Mouse (Mus musculus): ENCODE measurements around the gene Trmt10c. TPM values are rescaled to one million over a fixed set of nuclear protein-coding genes. Genes with fewer than 3 reads are reported as not detected.
"Not testable (repeated sequence)": the region's sequence is repeated elsewhere in the genome, so short reads cannot be mapped to it uniquely, and the experiment has no call there.

The Trmt10c gene
- total RNA-seq, 2 experiments from 2014 or later: 9.3 to 10.0 TPM

DNA sequence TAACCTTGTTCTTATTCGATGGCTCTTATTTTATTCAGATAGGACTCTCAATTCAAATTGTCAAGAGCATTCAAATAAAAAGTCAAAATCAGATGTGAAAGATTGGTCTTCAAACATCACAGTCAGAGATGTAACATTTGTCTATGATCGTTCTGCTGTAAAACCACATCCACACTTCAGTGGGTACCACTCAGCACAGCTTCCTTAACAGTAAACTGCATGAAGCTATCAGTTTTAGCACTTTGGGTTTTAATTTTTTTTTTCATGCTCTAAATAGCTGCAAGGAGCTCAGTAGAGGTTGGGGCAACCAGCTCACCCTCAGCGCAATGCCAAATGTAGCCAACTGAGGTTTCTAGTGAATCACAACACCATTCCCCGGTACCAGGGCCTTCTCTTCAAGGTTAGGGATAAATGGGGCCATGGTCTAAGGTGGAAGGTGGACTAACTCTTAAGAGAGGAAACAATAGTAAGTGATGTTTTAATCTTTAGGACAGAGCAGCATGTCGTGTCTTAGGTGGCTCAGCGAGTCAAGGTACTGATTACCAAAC, 31.0 kb upstream of the Trmt10c start:
- Histone ChIP-seq H3K4me3 (no peak overlapping the region), H3K27ac (no peak overlapping the region)
- DNase-seq (ENCODE audit: low spot score in 2 of 2): no peak
- TF ChIP-seq CTCF (conservative IDR thresholded peaks at IDR 0.05): no peak

DNA sequence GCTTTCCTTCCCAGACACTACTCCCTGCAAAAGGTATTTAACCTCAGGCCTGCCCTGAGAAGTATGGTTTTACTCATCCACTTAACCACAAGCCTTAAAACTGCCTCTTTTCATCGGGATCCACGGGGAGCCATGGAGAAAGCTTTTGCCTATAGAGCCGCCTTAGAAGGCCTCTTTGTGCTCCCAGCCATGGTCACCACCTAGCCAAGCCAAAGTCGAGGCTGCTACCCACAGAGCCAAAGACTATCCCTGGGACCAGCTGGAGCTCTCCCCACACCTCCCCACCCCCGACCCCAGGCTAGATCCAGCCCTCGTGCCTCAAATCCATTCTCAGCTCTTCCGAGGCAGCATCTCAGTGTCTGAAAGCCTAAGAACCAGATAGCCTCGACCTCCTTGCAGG, 28.5 kb upstream of the Trmt10c start:
- Histone ChIP-seq H3K27ac (no peak overlapping the region), H3K4me3 (no peak overlapping the region)
- DNase-seq (ENCODE audit: low spot score in 2 of 2): no peak
- no peak for TF ChIP-seq CTCF (conservative IDR thresholded peaks at IDR 0.05)

DNA sequence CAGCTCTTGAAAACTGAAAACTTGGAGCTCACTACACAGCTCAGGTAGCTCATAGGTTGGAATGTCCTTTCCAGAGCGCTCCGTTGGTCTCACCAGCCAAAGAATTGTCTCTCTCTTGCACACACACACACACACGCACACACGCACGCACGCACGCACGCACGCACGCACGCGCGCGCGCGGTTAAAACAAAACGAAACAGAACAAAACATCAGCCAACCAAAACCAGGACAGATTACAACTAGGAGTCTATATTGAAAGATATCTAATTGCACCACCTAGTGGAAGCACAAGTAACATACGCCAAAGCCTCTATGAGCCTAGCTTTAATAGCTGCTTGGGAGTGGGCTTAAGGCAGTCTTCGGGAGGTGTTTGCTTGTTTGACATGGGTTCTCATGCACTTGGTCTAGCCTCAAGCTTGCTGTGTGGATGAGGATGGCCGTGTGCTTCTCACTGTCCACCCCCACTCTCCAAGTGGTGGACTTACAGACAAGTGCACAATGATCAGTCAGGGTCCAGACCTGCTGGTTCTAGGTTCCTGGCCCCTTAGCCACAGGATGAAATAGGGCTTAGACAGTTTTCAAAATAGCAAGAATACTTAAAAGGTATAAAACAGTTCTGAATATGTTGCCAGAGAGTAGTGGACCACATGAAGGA, 26.8 kb upstream of the Trmt10c start:
- Histone ChIP-seq H3K4me3 (peak overlapping the region; percentile 46; the same call in 1 of the 2 replicates), H3K27ac (peak overlapping the region; percentile 76; the same call in 1 of the 2 replicates)
- peak; percentile 57 to 65 for DNase-seq (ENCODE audit: low spot score in 2 of 2)
- TF ChIP-seq CTCF (conservative IDR thresholded peaks at IDR 0.05): peak; percentile 79

DNA sequence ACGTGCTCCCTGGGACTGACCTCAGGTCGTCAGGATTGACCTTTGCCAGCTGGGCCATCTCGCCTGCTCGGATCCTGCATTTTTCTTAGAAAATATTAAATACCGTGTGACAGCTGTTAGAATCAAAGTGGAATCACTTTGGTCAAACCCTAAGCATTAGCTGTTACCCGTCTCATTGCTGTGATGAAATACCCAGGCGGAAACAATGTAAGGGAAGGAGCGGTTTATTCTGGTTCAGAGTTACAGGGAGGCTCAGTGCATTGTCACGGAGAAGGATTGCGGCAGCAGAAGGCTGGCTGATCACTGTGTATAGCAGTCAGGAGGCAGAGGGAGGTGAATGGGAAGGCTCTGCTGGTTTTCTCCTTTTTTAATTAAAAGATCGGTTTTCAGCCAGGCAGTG, 25.4 kb upstream of the Trmt10c start:
- Histone ChIP-seq H3K4me3 (no peak overlapping the region), H3K27ac (no peak overlapping the region)
- TF ChIP-seq CTCF (conservative IDR thresholded peaks at IDR 0.05): no peak
- no peak for DNase-seq (ENCODE audit: low spot score in 2 of 2)

DNA sequence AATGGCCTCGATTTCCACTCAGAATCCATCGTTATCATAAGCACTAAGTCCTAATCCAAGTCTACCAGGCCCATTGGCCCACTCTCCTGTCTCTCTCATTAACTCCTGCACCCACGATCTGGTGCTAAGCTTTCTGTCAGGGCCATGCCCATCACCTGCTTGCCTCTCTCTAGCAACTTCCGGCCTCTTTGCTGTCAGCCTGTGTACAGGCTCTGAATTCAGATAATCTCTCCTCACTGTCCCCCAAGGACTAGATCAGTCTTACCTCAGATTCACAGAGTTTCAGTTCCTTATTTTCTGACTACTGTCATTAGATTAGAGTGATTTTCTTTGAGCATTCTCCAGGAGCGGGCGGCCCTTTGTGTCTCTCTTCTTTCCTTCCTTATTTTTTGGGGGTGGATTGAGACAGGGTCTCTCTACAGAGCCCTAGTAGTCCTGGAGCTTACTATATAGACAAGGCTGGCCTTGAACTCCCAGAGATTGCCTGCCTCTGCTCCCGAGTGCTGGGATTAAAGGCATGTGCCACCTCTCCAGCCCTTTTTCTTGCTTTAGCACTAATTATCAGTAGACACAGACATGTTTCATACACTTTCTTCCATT, 24.5 kb upstream of the Trmt10c start:
- TF ChIP-seq CTCF (conservative IDR thresholded peaks at IDR 0.05): no peak
- no peak for DNase-seq (ENCODE audit: low spot score in 2 of 2)
- Histone ChIP-seq H3K27ac (no peak overlapping the region), H3K4me3 (no peak overlapping the region)

DNA sequence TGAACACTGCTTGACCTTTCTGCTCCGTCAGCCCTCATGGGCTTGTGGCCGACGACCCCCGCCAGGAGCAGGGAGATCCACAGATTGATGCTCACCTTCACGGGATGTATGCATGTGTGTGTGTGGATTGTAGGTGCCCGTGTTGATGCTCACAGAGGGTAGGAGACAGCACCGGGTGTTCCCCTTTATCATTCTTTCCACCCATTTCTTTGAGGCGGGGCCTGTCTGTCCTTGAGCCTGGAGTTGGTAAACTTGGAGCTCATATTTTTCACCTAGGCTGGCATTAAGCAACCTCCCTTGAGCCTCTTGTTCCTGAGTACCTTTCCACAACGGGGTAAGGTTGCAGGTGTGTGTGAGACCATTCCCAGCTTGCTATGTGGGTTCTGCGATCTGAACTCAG, 20.5 kb upstream of the Trmt10c start:
- no peak for DNase-seq (ENCODE audit: low spot score in 2 of 2)
- no peak overlapping the region for H3K4me3 ChIP-seq
- no peak for TF ChIP-seq CTCF (conservative IDR thresholded peaks at IDR 0.05)
- H3K27ac ChIP-seq: no peak overlapping the region

DNA sequence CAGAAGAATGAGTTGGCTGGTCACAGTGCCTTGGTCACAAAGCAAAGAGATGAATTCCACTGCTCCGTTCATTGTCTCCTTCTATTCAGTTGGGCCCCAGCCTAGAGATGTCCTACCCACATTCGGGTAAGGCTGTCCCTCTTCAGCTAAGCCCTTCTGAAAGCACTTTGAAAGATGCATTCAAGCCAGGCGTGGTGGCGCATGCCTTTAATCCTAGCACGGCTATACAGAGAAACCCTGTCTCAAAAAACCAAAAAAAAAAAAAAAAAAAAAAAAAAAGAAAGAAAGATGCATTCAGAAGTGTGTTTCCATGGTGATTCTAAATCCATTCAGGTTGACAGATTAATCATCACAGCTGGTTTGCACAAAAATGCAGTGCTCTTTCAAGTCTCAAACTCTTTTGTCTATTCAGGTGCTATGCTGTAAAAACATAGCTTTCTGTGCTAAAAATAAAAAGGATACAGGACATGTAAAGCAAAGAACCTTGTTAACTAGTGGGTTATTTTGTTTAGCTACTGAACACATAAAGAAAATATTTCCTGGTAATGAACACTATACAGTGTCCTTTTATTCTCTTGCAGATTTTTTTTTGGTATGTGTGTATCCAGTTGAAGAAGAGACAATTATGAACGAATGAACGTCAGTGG, 19.4 kb upstream of the Trmt10c start:
- Histone ChIP-seq H3K27ac (no peak overlapping the region), H3K4me3 (no peak overlapping the region)
- DNase-seq (ENCODE audit: low spot score in 2 of 2): no peak
- TF ChIP-seq CTCF (conservative IDR thresholded peaks at IDR 0.05): no peak

DNA sequence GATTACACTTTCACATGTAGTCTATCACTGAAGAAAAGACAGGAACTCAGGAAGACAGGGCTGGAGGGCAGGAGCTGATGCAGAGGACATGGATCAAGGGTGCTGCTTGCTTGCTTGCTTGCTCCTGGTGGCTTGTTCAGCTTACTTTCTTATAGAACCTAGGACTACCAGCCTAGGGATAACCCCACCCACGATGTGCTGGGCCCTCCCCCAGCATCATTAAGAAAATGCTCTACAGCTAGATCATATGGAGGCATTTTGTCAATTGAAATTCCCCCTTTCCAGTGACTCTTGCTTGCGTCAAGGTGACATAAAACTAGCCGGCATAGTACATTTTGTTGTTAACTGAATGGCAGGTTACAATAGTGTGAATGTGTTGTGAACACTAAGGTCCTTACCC, 18.3 kb upstream of the Trmt10c start:
- Histone ChIP-seq H3K4me3 (no peak overlapping the region), H3K27ac (no peak overlapping the region)
- no peak for TF ChIP-seq CTCF (conservative IDR thresholded peaks at IDR 0.05)
- no peak for DNase-seq (ENCODE audit: low spot score in 2 of 2)

DNA sequence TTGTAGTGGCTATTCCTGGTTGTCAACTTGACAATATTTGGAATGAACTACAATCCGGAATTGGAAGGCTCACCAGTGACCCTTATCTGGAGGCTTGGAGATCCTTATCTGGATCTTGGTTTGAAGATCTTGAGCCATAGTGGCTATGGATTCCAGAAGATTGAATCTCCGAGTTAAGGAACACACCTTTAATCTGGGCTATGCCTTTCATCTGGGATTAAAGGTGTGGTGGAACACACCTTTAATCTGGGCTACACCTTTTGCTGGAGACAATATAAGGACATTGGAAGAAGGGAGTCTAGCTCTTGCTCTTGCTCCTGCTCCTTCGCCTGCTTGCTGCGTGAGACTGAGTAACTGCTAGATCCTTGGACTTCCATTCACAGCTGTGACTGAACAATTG, 10.4 kb upstream of the Trmt10c start, which contains the start of gene Senp7:
Senp7 (plus strand) TSS at position 301 of the 400 bp plus-strand sequence.
- Histone ChIP-seq H3K27ac (peak within 1 kb of the TSS; percentile 61; the same call in 1 of the 2 replicates), H3K4me3 (peak within 1 kb of the TSS; percentile 30; the same call in 1 of the 2 replicates)
- DNase-seq (ENCODE audit: low spot score in 2 of 2): not testable (repeated sequence)

DNA sequence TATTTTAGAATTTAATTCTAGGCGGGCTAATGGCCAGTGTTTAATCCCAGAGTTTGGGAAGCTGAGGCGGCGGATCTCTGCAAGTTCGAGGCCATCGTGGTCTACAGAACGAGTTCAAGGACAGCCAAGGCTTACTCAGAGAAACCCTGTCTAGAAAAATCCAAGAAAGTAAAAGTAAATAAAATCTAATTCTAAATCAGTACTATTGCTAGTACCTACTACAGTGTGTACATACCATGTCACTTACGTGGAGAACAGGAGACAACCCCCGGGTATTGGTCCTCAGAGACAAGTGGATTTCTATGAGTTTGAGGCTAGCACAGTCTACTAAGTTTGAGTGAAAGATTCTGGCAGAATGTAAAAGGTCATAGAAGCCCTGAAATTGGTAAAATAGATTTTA, 471 bp upstream of the Trmt10c start:
- DNase-seq (ENCODE audit: low spot score in 2 of 2): no peak
- peak overlapping the region; percentile 89 for H3K4me3 ChIP-seq
- no peak for TF ChIP-seq CTCF (conservative IDR thresholded peaks at IDR 0.05)

DNA sequence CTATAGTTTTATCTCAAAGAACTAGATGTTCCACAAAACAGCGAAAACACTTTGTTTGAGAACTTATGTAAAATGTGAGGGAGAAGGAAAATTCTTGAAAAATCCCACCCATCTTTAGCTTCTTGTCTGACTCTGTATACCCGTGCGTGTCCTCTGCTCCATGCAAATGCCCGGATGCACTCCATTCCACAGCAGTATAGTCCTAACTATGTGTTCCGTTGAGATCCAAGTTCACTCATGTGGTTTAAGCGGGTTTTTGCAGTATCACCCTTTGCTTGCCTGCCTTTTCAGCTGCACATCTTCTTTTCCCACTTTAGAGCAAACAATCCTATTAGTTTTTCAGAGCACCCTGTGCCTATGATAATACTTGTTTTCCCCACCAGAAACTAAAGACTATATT, 1.1 kb downstream of the Trmt10c start:
- H3K27ac ChIP-seq: no peak overlapping the region
- peak overlapping the region; percentile 89 for H3K4me3 ChIP-seq
- TF ChIP-seq CTCF (conservative IDR thresholded peaks at IDR 0.05): no peak
- no peak for DNase-seq (ENCODE audit: low spot score in 2 of 2)

More for the DNA sequence above, 471 bp upstream of the Trmt10c start:
- peak overlapping the region; percentile 94 for H3K27ac ChIP-seq

DNA sequence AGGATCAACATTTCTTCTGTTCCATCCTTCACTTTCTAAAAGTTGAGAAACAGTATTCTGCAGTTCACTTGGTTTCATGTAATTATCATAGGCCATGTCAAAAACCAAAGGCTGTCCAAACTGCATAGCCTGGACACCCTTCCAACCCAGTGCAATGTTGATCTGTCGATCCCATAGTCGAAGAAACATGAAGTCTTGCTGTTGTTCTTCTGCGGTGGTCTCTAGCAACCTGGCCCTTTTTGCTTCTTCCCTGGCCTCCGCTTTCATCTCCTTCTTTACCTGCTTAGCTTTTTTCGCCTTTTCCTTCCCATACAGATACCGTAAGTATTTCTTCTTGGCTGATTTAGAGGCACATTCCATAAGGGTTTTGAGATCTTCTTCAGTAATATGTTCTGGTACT, 3.1 kb downstream of the Trmt10c start:
- Histone ChIP-seq H3K4me3 (no peak overlapping the region), H3K27ac (no peak overlapping the region)
- TF ChIP-seq CTCF (conservative IDR thresholded peaks at IDR 0.05): no peak
- DNase-seq (ENCODE audit: low spot score in 2 of 2): no peak

DNA sequence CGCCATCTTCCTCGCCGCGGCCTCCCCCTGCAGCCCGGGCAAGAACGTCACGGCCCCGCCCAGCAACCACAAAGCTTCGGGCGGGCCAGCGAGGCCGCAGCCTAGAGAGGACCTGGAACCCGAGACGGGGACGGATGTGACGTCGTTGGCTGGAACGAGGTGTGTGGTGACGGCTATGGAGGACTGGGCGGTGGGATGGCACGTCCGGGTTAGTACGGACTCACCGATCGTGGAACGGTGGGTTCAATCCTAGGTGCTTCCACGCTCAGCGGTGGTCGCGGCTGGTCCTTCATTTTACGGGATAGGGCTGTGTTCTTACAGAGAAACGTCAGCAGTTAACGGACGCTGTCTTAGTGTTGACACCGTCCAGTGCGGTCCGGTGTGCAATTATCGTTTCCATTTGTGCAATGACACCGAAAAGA, 7.9 kb downstream of the Trmt10c start, which contains the start of gene Pcnp:
Pcnp (minus strand) TSS at position 79 of the 422 bp plus-strand sequence.
- Histone ChIP-seq H3K4me3 (peak within 1 kb of the TSS; percentile 84), H3K27ac (peak within 1 kb of the TSS; percentile 98)
- DNase-seq (ENCODE audit: low spot score in 2 of 2): peak; percentile 98 to 99
- no peak for TF ChIP-seq CTCF (conservative IDR thresholded peaks at IDR 0.05)

Data from layer of hippocampus, adult 2 months (tissue).